Mouse (Mus musculus) CD4-positive naive resting alpha-beta T cell, adult 57 days (primary cell): ENCODE results near the gene Gpd2. TPM values are rescaled to one million over a fixed set of nuclear protein-coding genes. Genes with fewer than 3 reads are reported as not detected.

Experiments
- total RNA-seq: library from RNA; stranded (reverse); gene quantifications from one replicate; pipeline ENCODE4 v1.2.4, GENCODE M21; 2023

Gene Gpd2
- total RNA-seq = 40.5 TPM

DNA sequence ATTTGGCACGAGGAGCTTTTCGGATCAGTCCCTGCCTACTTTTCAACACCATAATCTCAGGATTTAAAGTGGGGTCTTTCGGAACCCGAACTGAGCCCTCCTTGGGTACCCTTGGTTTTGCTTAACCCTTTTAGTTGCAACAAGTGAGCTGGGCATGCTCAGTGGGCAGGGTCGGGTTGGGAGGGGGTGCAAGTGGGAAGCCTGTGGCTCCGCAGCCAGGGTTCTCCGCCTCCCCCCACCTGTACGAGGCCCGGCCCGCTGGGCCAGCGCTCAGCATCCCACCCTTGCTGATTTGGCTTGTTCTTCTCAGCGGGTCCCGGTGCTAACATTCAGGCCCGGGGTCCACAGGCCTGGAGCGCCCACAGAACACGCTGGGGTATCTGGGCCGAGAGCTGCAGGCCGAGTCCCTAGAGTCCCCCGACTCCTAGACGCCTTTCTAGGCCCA, at the start of gene Gpd2:
TSS of gene Gpd2 (plus strand) at position 161 of the 445 bp plus-strand sequence.

Other genes with a start within 250 kb of the Gpd2 start
- 29.7 TPM for gene Nr4a2, start 113.6 kb upstream of the Gpd2 start, total RNA-seq